Mouse (Mus musculus) thymus, adult 2 months (tissue): Measurements from ENCODE around the gene Creb5.

Experiments
- CTCF ChIP-seq: fragments of 200-500 bp; IDR thresholded peaks from 2 replicates; pipeline ENCODE4 v1.5.1; 2012; ENCODE audit warnings: mild to moderate bottlenecking, control low read depth, low read length, moderate library complexity, borderline replicate concordance; ENCODE audit not compliant: control insufficient read depth, poor library complexity, insufficient read depth; ENCODE audit errors: extremely low read depth
- POLR2A ChIP-seq: fragments of 200-500 bp; IDR thresholded peaks from 2 replicates; pipeline ENCODE4 v1.6.1; 2012; ENCODE audit warnings: mild to moderate bottlenecking, low read length, control low read depth, moderate library complexity; ENCODE audit not compliant: control insufficient read depth, poor library complexity, insufficient read depth; ENCODE audit errors: extremely low read depth

- TF ChIP-seq CTCF (no peak), POLR2A (no peak)
Measured at GRCm38 (mm10) chr6:53308684-53309083, 21.6 kb downstream of the Creb5 start.
